Mouse (Mus musculus): ENCODE measurements at regions not wholly inside any gene's neighbourhood (a gene's known extent, or its start where the extent isn't known, plus 50 kb on each side); places are given as distances from the start of the nearest gene placed in this dataset.
"Not testable (repeated sequence)": the region's sequence is repeated elsewhere in the genome, so short reads cannot be mapped to it uniquely, and the experiment has no call there.

DNA sequence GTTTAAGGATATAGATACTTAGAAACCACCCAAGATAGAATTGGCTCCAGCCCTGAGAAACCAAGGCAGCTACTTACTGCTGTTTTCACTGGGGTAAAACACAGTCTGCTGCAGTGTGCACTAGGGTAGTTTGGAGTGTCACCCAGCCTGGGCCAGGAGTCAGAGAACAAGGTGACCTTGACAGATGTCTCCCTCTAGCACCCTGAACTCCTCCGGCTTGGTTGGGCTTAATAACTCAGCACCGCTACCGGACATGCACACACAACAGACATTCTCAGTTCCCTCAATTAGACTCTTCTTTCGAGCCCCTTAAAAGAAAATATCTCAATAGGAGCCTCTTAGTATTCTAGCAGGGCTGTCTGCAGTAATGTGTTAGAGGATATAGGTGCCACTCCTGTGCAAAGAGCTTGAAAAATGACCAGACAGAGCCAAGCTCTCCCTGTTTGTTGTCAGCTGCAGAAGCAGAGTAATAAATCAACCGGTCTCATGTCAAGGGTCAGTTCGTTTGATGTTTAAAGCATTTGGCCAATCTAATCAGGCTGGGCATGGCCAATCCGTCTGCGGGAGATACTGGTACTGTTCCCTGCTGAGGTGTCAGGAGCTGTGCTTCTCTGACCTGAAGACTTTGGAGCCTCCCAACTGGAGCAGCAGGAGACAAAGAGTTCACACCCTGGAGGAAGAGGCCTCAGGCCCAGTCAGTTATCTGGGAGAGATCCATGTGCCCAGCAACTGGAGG is 299.1 kb downstream of the Eipr1 start:
- no peak for DNase-seq

DNA sequence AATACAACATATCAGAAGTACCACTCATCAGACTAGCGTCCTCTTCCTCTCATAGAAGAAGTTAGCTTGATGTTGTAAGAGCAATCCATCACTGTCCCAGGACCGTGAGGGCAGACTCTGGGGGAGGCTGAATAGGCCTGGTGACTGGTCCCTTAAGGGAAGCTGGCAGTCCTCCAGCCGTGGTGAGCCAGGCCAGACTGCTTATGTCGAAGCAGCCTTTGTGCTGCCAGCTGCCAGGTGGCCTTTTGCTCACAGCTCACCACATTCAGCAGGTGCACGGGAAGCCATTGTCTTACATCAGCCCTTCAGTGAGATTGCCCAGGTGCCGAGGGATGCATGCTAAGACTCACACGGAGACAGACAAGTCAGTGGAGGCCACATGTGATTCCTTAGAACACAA is 302.8 kb downstream of the Eipr1 start:
- no peak for DNase-seq

DNA sequence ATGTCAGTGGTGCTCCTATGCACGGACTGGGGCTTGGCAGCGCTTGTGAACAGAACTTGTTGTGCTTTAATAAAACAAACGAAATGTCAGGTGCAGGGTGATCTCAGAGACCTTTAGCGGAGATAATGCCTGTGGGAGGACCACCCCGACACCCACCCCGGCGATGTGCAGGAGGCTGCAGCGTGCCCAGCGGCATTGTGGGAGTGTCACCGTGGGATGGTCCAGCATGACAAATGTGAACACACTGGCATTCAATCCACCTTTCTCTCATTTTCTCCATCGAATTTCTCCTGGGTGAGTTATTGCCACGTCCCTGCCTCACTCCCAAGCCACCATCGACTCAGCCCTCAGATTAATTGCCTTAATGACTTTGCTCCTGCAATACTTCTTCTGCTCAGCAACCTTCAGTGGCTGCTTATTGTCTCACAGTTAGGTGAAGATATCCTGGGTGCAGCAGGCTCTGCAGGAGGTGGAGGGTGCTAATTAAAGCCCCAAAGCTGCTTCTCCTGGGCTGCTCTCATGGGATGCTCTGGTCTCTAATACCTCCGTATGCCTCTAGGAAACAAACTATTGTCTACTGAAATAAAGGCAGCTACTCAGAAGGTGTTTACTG is 310.5 kb downstream of the Eipr1 start:
- DNase-seq, result no peak

DNA sequence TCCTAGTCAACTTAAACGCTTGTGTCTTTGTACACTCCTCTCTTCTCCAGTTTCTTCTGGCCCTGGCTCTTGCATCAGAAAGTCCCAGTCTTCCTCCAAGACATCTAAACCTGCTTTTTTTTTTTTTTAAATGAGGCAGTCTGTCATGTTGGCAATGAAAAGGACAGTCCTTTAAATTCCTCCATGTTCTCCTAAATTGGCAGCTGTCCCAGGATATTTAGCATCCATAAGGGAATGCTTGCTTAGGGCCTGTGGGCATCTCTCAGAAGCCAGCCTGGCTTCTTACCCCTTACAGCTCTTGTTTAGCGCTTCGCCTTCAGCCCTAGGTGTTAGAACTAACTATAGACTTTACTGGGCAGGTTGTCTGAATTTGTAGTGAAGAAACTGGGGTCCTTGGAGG is 311.2 kb downstream of the Eipr1 start:
- no peak for DNase-seq

DNA sequence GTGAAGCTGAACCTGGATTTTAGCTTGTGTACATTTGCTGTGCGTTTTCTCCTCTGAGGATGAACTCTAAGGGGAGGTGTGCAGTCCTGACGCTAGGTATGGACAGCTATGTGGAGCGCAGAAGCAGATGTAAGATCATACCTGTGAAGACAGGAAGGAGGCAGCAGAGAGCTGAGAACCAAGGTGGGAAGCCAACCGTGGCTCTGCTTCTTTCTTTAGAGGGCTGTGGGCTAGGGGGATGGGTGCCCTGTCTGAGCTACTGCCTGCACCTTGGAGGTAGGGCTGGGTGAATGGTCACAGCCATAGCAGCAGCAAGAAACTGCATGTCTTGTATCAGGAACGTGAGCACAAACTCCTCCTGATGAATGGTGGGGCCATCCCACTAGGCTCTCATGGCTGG is 316.6 kb downstream of the Eipr1 start:
- DNase-seq, result no peak

DNA sequence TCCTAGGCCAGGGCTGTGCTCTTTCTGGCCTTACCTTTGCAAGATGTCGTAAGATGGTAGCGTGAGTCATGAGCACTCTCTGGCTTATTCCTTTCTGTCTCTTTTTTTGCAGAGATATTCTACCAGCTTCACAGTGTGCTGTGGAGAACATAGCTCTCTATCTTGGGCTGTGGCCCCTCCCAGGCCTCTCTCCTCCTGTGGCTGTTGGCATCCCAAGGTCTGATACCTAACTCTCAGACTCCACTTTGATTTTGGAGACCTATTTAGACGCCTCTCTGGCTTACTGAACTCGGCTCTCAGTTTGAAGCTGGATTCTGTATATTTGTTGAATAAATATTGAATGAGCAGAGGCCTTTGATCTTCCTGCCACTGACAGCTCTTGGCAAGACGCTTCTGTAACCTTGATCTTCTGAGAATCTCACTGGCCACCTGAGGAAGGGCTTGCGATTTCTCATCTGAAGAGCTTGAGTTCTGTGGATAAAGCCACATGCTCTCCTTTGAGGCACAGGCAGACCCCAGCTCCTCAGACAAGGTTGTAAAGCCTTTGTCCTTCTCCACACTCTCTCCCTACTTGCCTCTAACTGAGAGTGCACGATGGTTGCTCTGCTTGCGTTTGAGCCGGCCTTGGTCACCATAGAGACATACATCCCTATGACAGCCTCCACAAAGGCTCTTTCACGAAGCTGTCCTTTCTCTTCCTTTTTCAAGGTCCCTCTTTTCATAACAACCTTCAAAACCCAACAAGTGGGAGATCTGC is 323.7 kb downstream of the Eipr1 start:
- no peak for DNase-seq

DNA sequence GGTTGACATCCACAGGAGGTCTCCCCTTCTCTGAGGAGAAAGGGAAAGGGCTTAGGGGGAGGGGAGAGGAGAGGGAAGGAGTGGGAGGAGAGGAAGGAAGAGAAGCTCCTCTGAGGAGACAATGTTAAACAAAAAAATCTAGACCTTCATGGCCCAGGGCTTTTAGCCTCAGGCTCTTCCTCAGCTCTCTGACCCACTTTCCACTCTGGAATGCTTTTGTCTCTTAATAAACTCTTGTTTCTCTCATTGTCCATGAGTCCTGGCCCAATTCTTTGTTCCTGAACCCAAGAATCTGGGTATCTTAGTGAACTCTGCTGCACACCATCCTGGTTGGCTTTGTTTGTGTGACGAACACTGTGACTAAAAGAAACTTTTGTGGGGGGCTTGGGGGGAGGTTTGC is 325.0 kb downstream of the Eipr1 start:
- DNase-seq, result no peak

DNA sequence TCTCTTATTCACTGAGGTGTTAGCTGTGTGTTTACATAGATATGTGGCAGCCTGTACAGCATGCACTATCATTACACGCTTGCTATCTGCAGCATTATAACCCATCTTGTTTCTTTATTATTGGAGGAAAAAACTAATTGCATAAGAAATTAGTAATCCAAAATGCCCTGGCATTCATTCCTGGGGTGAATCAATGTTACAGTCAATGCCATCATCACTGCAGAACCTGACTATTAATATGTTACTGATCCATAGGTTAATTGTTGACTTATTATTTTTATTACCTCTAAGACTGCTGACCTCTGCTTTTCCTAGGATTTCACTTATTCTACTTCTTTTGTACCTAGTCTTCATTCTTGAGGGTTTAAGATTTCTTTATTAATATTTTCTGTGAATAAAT is 327.4 kb downstream of the Eipr1 start:
- no peak for DNase-seq

DNA sequence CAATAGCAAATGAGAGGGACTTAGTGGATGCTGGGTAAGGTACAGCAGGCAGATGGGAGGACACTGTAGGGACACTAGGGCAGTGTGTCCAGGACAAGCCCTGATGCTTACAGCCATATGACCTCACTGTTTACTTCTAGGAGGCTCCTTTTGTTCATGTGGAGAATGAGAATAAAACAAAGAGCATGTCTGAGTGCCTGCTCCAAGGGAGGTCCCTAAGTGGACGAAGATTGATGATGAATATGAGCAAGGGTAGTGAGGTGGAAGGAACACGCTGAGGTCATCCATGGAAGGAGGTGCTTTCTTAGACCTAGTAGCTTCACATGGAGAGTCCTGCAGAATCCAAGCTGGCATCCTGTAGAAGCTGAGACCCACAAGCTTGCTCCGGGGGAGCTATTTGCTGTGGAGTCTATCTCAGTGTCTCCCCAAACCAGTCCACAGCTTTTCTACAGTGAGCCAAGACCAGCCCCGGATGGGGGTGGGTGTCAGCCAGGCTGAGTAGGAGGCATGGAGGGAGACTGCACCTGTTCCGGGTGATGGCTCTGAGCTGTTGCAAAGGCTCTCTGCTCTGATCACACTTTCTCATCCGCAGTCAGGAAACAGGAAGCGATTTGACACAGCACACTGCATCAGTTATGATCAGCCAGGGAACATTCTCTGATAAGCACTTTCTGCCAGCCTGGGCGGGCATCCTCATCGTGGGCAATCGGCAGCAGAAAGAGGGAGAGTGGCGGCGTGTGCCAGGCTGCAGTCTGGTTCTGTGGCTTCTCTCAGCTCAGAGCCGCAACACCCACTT is 332.0 kb downstream of the Eipr1 start:
- peak; percentile 70 for DNase-seq

DNA sequence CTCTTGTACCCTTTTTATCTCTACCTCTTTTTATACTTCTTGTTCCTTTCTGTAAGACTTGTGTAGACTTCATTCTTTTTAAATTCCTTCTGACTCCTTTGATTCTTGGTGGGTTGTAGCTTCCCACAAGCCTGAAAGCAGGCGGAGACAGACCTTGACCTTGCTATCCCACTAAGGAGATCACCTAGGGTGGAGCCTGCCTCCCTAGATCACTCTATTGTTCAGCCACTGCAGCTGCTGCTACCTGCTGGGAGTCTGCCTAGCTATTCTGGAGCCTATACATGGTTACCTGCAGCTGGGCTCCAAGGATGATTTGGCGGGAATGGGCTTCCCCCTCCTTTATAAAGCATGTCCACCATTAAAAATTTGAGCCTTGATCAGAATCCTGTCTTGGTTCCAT is 335.6 kb downstream of the Eipr1 start:
- not testable (repeated sequence) for DNase-seq

DNA sequence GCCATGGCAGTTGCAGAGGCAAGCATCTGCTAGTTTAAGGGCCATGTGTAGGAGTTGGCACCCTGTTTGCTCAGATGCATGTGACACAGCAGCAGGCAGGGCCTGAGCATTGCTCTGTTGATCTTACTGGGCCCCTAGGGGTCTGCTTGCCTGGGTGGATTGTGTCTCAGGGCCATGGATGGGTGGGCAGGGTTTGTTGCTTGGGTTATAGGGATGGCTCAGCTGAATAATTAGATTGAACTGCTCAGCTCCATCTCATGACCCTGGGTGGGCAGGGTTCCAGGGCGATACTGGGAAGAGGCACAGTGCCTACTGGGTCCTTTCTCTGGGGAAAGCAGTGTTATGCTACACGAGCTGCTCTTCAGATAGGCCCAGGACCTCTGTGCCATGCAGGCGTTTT is 338.0 kb downstream of the Eipr1 start:
- no peak for DNase-seq

DNA sequence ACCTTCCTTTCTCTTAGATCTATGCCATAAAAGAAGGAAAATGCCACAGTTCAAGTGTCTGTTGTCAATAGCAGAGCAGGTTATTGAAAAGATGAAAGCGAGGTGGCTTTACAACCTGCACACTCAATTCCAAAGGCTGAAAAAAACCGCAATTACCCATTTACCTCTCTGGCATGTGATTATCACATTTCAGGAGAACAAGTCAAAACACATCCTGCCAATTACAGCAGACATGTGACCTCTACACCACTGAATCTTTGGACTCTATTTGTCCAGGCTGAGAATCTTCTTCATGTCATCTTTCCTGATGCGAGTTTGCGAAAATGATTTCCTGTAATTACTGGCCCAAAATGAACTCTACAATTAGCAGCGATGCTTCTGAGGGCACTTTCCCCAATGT is 338.8 kb downstream of the Eipr1 start:
- DNase-seq, result no peak

DNA sequence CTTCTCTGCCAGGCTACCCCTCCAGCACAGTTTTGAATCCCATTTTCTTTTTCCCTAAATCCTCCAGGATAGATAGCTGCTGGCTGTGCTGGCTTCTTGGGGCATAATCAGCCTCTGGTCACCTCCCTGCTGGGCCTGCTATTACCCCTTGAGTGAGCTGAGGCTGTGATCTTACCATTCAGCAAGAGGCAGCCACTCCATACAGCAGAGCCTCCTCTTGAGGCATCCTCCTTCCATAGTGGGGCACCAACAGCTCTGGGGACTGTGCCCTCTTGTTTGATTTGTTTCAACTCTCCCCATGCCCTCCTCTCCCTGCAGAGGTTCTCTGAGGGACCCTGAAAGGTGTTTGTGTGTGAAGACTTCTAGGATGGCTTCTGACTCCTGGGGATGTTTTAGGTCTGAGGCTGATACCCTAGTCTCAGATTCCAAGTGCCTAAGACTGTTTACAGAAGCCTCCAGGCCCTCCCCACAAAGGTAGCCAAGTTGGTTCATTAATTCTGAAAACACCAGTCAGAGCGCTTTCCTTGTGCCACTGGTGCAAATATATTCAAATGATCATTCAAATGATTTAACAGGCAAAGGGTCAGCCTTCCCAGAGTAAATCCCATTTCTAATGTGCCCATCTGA is 343.9 kb downstream of the Eipr1 start:
- no peak for DNase-seq

DNA sequence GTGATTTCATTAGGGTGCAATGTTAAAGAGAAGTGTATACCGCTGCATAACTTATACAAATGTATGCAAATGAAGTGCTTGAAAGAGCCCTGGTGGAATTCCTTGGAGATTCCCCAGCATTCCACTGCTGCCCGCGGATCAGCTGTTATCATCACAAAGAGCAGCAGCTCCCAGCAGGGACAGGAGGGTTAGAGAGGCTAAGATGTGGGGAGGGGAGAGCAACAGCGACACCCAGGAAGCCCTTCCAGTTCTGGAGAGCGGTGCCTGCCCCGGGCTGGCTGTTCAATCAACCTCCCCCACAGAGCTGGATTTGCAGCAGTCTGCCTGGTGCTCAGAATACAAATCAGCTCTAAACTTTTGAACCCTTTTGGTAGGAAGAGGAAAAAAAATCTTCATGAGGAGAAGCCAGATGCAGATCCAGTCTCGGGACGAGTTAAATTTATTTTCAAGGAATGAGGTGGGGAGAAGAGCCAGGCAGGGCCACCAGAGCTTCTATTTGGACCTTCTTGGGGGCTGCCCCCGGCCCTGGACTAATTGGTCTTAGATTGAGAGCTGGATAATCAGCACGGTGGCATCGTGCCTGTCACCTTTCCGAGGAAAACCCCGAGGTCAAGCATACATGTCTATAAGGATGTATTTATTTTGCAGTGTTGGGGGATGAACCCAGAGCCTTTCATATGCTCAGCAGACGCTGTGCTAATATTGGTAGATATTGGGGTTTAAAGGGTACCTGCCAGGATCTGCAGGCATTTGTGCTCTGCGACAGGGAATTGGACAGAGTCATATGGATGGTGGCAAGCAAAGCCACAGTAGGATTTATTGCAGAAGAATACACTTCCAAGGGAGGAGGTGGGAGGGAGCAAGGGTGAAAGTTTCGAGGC is 344.7 kb downstream of the Eipr1 start:
- DNase-seq, result peak; percentile 47

DNA sequence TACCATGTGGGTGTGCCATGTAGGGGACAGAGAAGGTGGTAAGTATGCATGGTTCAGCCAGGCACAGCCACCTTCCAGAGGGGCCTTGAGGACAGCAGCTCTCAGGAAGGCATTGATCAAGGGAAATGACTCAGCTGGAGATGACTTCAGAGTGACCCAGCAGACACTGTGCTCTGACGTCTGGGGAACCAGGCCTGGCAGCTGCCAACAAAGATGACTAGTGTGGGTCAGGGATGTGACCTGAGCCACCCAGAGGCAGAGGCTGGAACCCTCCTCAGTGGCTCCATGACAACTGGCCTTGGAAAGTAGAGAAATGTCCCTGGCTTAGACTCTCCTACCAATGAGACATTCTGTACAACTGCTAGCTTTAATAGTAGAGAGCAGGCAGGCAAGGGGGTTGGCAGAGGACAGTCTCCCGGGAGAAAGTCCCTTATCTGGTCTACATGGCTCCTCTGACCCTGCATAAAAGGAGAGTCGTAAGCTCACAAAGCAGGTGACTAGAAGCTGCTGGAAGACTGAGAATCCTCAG is 348.5 kb downstream of the Eipr1 start:
- no peak for DNase-seq

DNA sequence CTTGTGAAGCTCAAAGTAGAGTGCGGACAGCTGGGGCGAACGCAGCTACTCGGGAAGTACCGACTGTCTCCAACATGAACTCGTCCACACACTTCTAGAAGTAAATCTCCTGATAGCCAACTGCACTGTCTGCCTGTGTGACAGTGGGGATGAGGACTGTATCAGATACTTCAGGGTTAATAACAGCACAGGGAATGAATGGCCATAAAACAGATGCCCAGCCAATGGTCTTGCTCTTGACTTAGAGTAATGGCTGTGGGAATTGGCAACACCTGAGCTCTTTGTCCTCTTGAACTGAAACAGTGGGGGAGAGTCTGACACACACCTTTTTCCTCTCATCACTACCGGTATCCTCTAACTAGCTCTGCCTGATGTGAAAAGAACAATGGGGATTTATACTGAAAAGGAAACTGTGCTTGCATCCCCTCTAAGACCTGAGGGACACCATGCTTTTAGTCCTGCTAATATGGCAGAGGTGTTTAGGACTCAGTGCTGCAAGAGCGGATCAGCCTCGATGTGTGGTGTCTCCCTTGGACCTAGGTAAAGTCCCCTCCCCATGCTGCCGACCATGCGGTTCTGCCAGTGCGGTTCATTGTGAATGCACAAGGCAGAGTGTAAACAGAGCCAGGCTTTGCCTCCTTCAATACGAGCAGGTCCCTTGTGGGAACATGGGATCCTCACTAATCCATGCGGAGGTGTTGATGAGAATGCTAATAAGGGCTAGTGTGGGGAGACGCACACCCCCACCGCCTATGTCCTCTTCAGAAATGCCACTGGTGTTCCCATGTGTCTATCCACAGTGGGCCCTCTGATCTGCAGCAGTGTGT is 355.5 kb downstream of the Eipr1 start:
- no peak for DNase-seq

DNA sequence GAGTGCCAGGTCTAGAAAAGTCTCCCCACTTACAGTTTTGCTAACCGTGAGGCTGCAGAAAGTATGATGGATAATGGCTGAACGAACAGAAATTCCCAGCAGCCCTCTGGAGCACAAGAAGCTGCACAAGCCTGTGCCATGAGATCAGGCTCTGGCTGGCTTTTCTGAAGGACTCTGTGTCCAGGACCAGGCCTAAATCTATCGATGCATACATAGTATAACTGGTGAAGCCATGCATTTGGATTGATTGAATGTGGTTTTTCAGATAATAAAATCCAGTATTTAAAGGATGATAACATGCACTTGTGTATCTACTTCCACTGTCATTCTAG is 356.1 kb downstream of the Eipr1 start:
- no peak for DNase-seq

DNA sequence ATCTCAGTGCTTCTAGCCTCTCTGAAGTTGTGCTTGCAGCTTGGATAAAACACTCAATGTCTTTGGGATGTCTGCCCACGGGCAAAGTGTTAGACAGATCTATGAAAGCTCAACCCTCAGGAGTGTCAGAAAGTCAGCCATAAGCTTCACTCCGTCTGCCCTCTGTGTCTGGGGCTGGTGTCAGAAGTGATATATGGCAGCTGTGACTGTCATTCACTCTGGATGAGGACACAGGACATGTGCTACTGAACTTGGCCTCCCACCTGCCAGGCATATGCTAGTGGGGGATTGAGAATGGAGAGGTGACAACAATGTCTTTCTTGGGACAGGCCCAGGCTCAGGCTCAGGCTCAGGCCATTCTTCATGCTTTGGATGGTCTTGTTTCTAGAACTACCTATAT is 366.7 kb downstream of the Eipr1 start:
- DNase-seq, result no peak

DNA sequence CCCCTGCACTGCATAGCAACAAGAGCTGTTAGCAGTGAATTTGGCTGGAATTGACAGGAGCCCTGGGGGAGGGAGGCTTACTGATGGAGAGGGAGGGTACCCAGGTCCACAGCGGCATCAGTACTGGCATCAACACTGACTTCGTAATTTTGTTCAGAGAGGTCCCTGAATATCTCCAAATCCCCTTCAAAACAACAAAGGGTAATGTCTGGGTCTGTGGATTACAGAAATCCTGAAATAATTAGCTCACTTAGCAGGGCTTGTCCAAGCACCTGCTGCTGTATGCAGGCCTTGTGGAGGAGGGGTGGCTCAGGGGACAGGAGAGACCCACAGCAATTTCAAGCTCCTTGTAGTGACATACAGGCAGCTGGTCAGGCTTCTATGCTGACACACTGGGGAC is 369.6 kb downstream of the Eipr1 start:
- DNase-seq, result no peak

DNA sequence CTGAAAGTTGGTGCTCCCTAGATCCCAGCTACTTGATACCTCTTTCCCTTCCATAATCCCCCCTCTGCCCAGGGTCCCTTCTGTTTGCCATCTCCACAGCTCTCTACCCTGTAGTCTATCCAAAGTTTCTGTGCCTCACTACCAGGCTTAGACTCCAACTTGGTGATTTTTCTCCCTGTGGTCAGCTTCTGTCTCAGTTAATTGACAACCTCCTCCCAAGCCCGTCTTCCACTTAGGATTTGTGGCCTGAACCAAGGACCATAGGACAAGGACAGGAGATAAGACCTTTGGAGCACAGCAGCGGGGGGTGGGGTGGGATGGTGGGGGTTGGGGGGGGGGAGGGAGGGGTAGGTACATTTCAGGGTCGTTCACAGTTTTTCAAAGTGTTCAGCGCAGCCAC is 371.3 kb downstream of the Eipr1 start:
- no peak for DNase-seq
